Mouse (Mus musculus): Measurements from ENCODE around the gene Fbxw7.

DNA sequence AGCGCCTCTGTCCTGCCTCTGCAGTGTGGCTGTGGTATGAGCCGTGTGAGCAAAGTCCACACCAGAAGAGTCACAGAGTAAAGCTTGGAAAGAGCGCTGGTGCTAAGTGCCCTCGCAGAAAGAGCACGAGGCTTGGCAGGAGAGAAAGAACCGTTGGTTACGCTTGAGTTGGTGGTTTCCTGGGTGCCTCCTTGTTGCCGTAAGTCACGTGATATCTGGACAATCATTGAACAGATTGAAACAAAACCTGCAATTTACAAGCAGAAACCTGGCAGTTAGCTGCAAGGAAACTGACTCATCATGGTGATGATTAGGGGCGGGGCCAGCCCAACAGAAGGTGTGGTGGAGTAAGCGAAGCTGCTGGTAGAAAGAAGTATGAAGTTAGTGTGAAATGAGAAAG is 207.7 kb downstream of the Fbxw7 start:
- no peak for TF ChIP-seq CHD2 (IDR thresholded peaks at IDR 0.05; ENCODE audit: low read depth, low read length)
- no peak for TF ChIP-seq ZC3H11A (IDR thresholded peaks at IDR 0.05; ENCODE audit: borderline replicate concordance, low read depth, low read length)
- TF ChIP-seq HCFC1 (IDR thresholded peaks at IDR 0.05; ENCODE audit: borderline replicate concordance, insufficient read depth, low read length): no peak
- no peak for TF ChIP-seq MAFK (IDR thresholded peaks at IDR 0.05; ENCODE audit: insufficient read depth, low read depth, low read length)
